Mouse (Mus musculus): ENCODE data around the gene Pkd2l1. TPM values are rescaled to one million over a fixed set of nuclear protein-coding genes. Genes with fewer than 3 reads are reported as not detected.
A peak's percentile ranks its signal among the peaks of the same experiment; 100 is the strongest.

Gene Pkd2l1
- total and polyA plus RNA-seq, 2 experiments from 2014 or later: not detected

DNA sequence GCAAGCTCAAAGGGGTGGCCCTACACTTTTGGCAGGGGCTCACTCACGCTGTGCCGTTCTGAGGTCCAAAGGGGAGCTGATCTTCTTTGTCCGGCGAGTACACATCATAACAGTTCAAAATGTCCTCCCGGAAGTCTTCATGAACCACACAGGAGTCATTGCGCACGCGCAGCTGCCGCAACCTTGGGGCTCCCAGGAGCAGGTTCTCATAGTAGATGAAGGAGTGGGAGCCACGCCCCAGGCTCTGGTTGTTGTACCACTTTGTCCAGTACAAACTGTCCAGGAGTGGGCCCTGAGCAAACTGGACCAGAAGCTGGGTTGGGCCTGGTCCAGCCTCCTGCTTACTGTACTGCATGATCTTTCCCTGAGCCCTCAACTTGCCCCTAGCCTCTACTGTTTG, 35.2 kb downstream of the Pkd2l1 start:
- H3K9ac ChIP-seq (replicated peaks; ENCODE audit: low read depth, low read length): no peak overlapping the region
- H3K4me2 ChIP-seq (ENCODE audit: low read depth, low read length): no peak overlapping the region
- no peaks in the 10 kb centered on the region for H3K9me3 ChIP-seq (replicated peaks; ENCODE audit: control insufficient read depth, low read length)
- no peaks in the 10 kb centered on the region for H3K4me1 ChIP-seq (ENCODE audit: control insufficient read depth, insufficient read depth)
- no peak for ATAC-seq (ENCODE audit: insufficient read depth, low read depth)
- H3K4me3 ChIP-seq (ENCODE audit: low read depth, low read length): no peak overlapping the region
- DNase-seq (ENCODE audit: low spot score): no peak
- no peak for TF ChIP-seq CTCF (IDR thresholded peaks at IDR 0.05; ENCODE audit: low read depth)
- no peak for TF ChIP-seq EP300 (IDR thresholded peaks at IDR 0.05; ENCODE audit: low read depth)
- no peaks in the 10 kb centered on the region for H3K36me3 ChIP-seq (replicated peaks; ENCODE audit: control insufficient read depth, insufficient read depth, low read length)
- H3K27ac ChIP-seq (ENCODE audit: low read depth): no peak overlapping the region
- WGBS: 88% methylated on average over 10 of the region's 10 CpGs
- no peaks in the 10 kb centered on the region; the same call in 1 of the 2 replicates for H3K27me3 ChIP-seq (ENCODE audit: control insufficient read depth, insufficient read depth, low read length)

- WGBS: 73% methylated on average over 5 of the region's 5 CpGs
- no peaks in the 10 kb centered on the region for H3K36me3 ChIP-seq (replicated peaks; ENCODE audit: control insufficient read depth, insufficient read depth, low read length)
These were observed 38.5 kb downstream of the Pkd2l1 start for GRCm38 (mm10) chr19:44153781-44154180.

GRCm38 (mm10) chr19:44148991-44149390, 43.3 kb downstream of the Pkd2l1 start:
- TF ChIP-seq EP300 (IDR thresholded peaks at IDR 0.05; ENCODE audit: low read depth): no peak
- no peak for TF ChIP-seq CTCF (IDR thresholded peaks at IDR 0.05; ENCODE audit: low read depth)
- peaks cover 5% of the 10 kb centered on the region; the same call in 1 of the 2 replicates for H3K27me3 ChIP-seq (ENCODE audit: control insufficient read depth, insufficient read depth, low read length)
- H3K4me2 ChIP-seq (ENCODE audit: low read depth, low read length): no peak overlapping the region
- H3K9me3 ChIP-seq (replicated peaks; ENCODE audit: control insufficient read depth, low read length): no peaks in the 10 kb centered on the region
- no peak overlapping the region for H3K4me3 ChIP-seq (ENCODE audit: low read depth, low read length)
- no peak for ATAC-seq (ENCODE audit: insufficient read depth, low read depth)
- 0 out of 2 replicates have a peak, but pooled peaks cover 7% of the 10 kb centered on the region for H3K36me3 ChIP-seq (replicated peaks; ENCODE audit: control insufficient read depth, insufficient read depth, low read length)
- DNase-seq (ENCODE audit: low spot score): no peak
- no peak overlapping the region for H3K27ac ChIP-seq (ENCODE audit: low read depth)
- H3K4me1 ChIP-seq (ENCODE audit: control insufficient read depth, insufficient read depth): peaks cover 5% of the 10 kb centered on the region; the same call in 1 of the 2 replicates
- WGBS: 65% methylated on average over 2 of the region's 2 CpGs
- H3K9ac ChIP-seq (replicated peaks; ENCODE audit: low read depth, low read length): no peak overlapping the region

More at GRCm38 (mm10) chr19:44153781-44154180, 38.5 kb downstream of the Pkd2l1 start:
- Histone ChIP-seq H3K27ac (ENCODE audit: low read depth) (no peak overlapping the region), H3K4me2 (ENCODE audit: low read depth, low read length) (no peak overlapping the region), H3K4me3 (ENCODE audit: low read depth, low read length) (no peak overlapping the region), H3K27me3 (ENCODE audit: control insufficient read depth, insufficient read depth, low read length) (peaks cover 5% of the 10 kb centered on the region; the same call in 1 of the 2 replicates), H3K4me1 (ENCODE audit: control insufficient read depth, insufficient read depth) (no peaks in the 10 kb centered on the region), H3K9me3 (replicated peaks; ENCODE audit: control insufficient read depth, low read length) (no peaks in the 10 kb centered on the region), H3K9ac (replicated peaks; ENCODE audit: low read depth, low read length) (no peak overlapping the region)
- ATAC-seq (ENCODE audit: insufficient read depth, low read depth) (no peak), DNase-seq (ENCODE audit: low spot score) (no peak)
- TF ChIP-seq CTCF (IDR thresholded peaks at IDR 0.05; ENCODE audit: low read depth): no peak
- TF ChIP-seq EP300 (IDR thresholded peaks at IDR 0.05; ENCODE audit: low read depth): no peak

- Histone ChIP-seq H3K9me3 (replicated peaks; ENCODE audit: control insufficient read depth, low read length) (no peaks in the 10 kb centered on the region), H3K36me3 (replicated peaks; ENCODE audit: control insufficient read depth, insufficient read depth, low read length) (peaks cover 13% of the 10 kb centered on the region; the same call in 1 of the 2 replicates), H3K4me3 (ENCODE audit: low read depth, low read length) (no peak overlapping the region), H3K9ac (replicated peaks; ENCODE audit: low read depth, low read length) (no peak overlapping the region), H3K4me1 (ENCODE audit: control insufficient read depth, insufficient read depth) (peaks cover 5% of the 10 kb centered on the region; the same call in 1 of the 2 replicates), H3K4me2 (ENCODE audit: low read depth, low read length) (no peak overlapping the region), H3K27me3 (ENCODE audit: control insufficient read depth, insufficient read depth, low read length) (peaks cover 5% of the 10 kb centered on the region; the same call in 1 of the 2 replicates), H3K27ac (ENCODE audit: low read depth) (no peak overlapping the region)
- TF ChIP-seq EP300 (IDR thresholded peaks at IDR 0.05; ENCODE audit: low read depth) (no peak), CTCF (IDR thresholded peaks at IDR 0.05; ENCODE audit: low read depth) (peak; percentile 14; the same call in 1 of the 2 replicates)
- DNase-seq (ENCODE audit: low spot score) (no peak), ATAC-seq (ENCODE audit: insufficient read depth, low read depth) (no peak)
- WGBS: 24% methylated on average over 2 of the region's 2 CpGs
These were observed 43.9 kb downstream of the Pkd2l1 start for GRCm38 (mm10) chr19:44148345-44148744.

GRCm38 (mm10) chr19:44146951-44147350, 45.3 kb downstream of the Pkd2l1 start:
- Histone ChIP-seq H3K36me3 (replicated peaks; ENCODE audit: control insufficient read depth, insufficient read depth, low read length) (peaks cover 26% of the 10 kb centered on the region), H3K9me3 (replicated peaks; ENCODE audit: control insufficient read depth, low read length) (no peaks in the 10 kb centered on the region), H3K27me3 (ENCODE audit: control insufficient read depth, insufficient read depth, low read length) (0 out of 2 replicates have a peak, but pooled peaks cover 5% of the 10 kb centered on the region), H3K9ac (replicated peaks; ENCODE audit: low read depth, low read length) (no peak overlapping the region), H3K4me2 (ENCODE audit: low read depth, low read length) (no peak overlapping the region), H3K4me3 (ENCODE audit: low read depth, low read length) (no peak overlapping the region), H3K4me1 (ENCODE audit: control insufficient read depth, insufficient read depth) (peaks cover 5% of the 10 kb centered on the region; the same call in 1 of the 2 replicates), H3K27ac (ENCODE audit: low read depth) (no peak overlapping the region)
- ATAC-seq (ENCODE audit: insufficient read depth, low read depth): no peak
- 94% methylated on average over 8 of the region's 8 CpGs for WGBS
- TF ChIP-seq CTCF (IDR thresholded peaks at IDR 0.05; ENCODE audit: low read depth): no peak
- TF ChIP-seq EP300 (IDR thresholded peaks at IDR 0.05; ENCODE audit: low read depth): no peak
- no peak for DNase-seq (ENCODE audit: low spot score)

DNA sequence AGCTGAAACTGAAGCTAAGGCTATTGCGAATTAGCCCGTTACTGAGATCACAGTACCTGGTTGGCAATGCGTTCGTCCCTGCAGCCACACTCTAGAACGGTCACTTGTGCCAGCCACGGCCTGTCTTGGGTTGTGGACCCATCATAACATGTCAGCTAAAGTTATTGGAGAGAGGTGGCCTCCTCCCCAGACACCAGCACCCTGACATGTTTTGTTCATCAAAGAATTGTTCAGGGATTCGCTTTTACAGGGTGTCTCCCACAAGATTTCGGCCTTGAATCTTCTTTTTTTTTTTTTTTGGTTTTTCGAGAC, 45.7 kb downstream of the Pkd2l1 start:
- peak overlapping the region; percentile 58 for H3K9ac ChIP-seq (replicated peaks; ENCODE audit: low read depth, low read length)
- H3K4me2 ChIP-seq (ENCODE audit: low read depth, low read length): peak overlapping the region; percentile 75
- peaks cover 31% of the 10 kb centered on the region for H3K36me3 ChIP-seq (replicated peaks; ENCODE audit: control insufficient read depth, insufficient read depth, low read length)
- 62% methylated on average over 9 of the region's 9 CpGs for WGBS
- H3K27me3 ChIP-seq (ENCODE audit: control insufficient read depth, insufficient read depth, low read length): 0 out of 2 replicates have a peak, but pooled peaks cover 5% of the 10 kb centered on the region
- H3K27ac ChIP-seq (ENCODE audit: low read depth): no peak overlapping the region
- H3K4me3 ChIP-seq (ENCODE audit: low read depth, low read length): peak overlapping the region; percentile 67
- ATAC-seq (ENCODE audit: insufficient read depth, low read depth): 0 out of 2 replicates have a peak, but pooled peaks have one; percentile 11
- TF ChIP-seq CTCF (IDR thresholded peaks at IDR 0.05; ENCODE audit: low read depth) (no peak), EP300 (IDR thresholded peaks at IDR 0.05; ENCODE audit: low read depth) (no peak)
- no peaks in the 10 kb centered on the region for H3K9me3 ChIP-seq (replicated peaks; ENCODE audit: control insufficient read depth, low read length)
- no peak for DNase-seq (ENCODE audit: low spot score)
- H3K4me1 ChIP-seq (ENCODE audit: control insufficient read depth, insufficient read depth): peaks cover 5% of the 10 kb centered on the region; the same call in 1 of the 2 replicates

Data from heart, postnatal 0 days (tissue).